Mouse (Mus musculus): ENCODE results near the gene Mmgt1.

- TF ChIP-seq CTCF (IDR thresholded peaks at IDR 0.05; ENCODE audit: low read depth, low read length): no peak
- TF ChIP-seq POLR2A (IDR thresholded peaks at IDR 0.05; ENCODE audit: extremely low read depth, insufficient read depth, low read length): no peak
These were observed 12.4 kb upstream of the Mmgt1 start for GRCm38 (mm10) chrX:56610318-56610694.

Measured in liver, adult 2 months (tissue).